Mouse (Mus musculus): ENCODE results near the gene Plxnb2. TPM values are rescaled to one million over a fixed set of nuclear protein-coding genes. Genes with fewer than 3 reads are reported as not detected.

Plxnb2 gene
- total RNA-seq, 2 experiments from 2014 or later: 50.7 to 52.0 TPM

- intact Hi-C loops (cut with DNase I): no loop called here
Measured at GRCm38 (mm10) chr15:89161397-89161796, 19.2 kb downstream of the Plxnb2 start.

GRCm38 (mm10) chr15:89158516-89158915 is 22.1 kb downstream of the Plxnb2 start:
- no peak for DNase-seq (ENCODE audit: low spot score in 2 of 2)
- intact Hi-C loops (cut with DNase I): loop anchor here (5.0 kb wide), 1 partner anchor 54 kb away; the partner anchor contains the start of gene Ppp6r2

More at GRCm38 (mm10) chr15:89161397-89161796, 19.2 kb downstream of the Plxnb2 start:
- DNase-seq (ENCODE audit: low spot score in 2 of 2): no peak

GRCm38 (mm10) chr15:89157954-89158353 is 22.6 kb downstream of the Plxnb2 start:
- peak in 1 of 2 experiments; percentile 60 for DNase-seq (ENCODE audit: low spot score in 2 of 2)
- intact Hi-C loops (cut with DNase I): loop anchor here (5.0 kb wide), 1 partner anchor 54 kb away; the partner anchor contains the start of gene Ppp6r2

GRCm38 (mm10) chr15:89152312-89152711 is 28.3 kb downstream of the Plxnb2 start:
- intact Hi-C loops (cut with DNase I): no loop called here
- no peak for DNase-seq (ENCODE audit: low spot score in 2 of 2)

- DNase-seq (ENCODE audit: low spot score in 2 of 2): no peak
- intact Hi-C loops (cut with DNase I): no loop called here
Measured at GRCm38 (mm10) chr15:89150041-89150390, 30.6 kb downstream of the Plxnb2 start.

- intact Hi-C loops (cut with DNase I): no loop called here
- DNase-seq (ENCODE audit: low spot score in 2 of 2): peak; percentile 47 to 53
Measured at GRCm38 (mm10) chr15:89149271-89150040, 31.1 kb downstream of the Plxnb2 start, which contains the start of gene Mapk11. Gene Mapk11, minus strand, starts transcription at chr15:89149628.

GRCm38 (mm10) chr15:89148496-89149270 is 31.9 kb downstream of the Plxnb2 start:
- intact Hi-C loops (cut with DNase I): no loop called here
- no peak for DNase-seq (ENCODE audit: low spot score in 2 of 2)

GRCm38 (mm10) chr15:89147895-89148294 is 32.7 kb downstream of the Plxnb2 start:
- intact Hi-C loops (cut with DNase I): no loop called here
- no peak for DNase-seq (ENCODE audit: low spot score in 2 of 2)

GRCm38 (mm10) chr15:89147456-89147855 is 33.1 kb downstream of the Plxnb2 start:
- intact Hi-C loops (cut with DNase I): no loop called here
- no peak for DNase-seq (ENCODE audit: low spot score in 2 of 2)

- intact Hi-C loops (cut with DNase I): no loop called here
- DNase-seq (ENCODE audit: low spot score in 2 of 2): peak in 1 of 2 experiments; percentile 49
Measured at GRCm38 (mm10) chr15:89147024-89147423, 33.6 kb downstream of the Plxnb2 start.

GRCm38 (mm10) chr15:89146537-89146936 is 34.1 kb downstream of the Plxnb2 start:
- DNase-seq (ENCODE audit: low spot score in 2 of 2): peak; percentile 67 to 73

GRCm38 (mm10) chr15:89145813-89146350 is 34.7 kb downstream of the Plxnb2 start:
- no peak for DNase-seq (ENCODE audit: low spot score in 2 of 2)
- intact Hi-C loops (cut with DNase I): no loop called here

More at GRCm38 (mm10) chr15:89146537-89146936, 34.1 kb downstream of the Plxnb2 start:
- intact Hi-C loops (cut with DNase I): no loop called here

GRCm38 (mm10) chr15:89144965-89145364 is 35.6 kb downstream of the Plxnb2 start:
- intact Hi-C loops (cut with DNase I): no loop called here
- no peak for DNase-seq (ENCODE audit: low spot score in 2 of 2)

GRCm38 (mm10) chr15:89143134-89143533 is 37.5 kb downstream of the Plxnb2 start:
- intact Hi-C loops (cut with DNase I): no loop called here

GRCm38 (mm10) chr15:89141905-89142304 is 38.7 kb downstream of the Plxnb2 start:
- no peak for DNase-seq (ENCODE audit: low spot score in 2 of 2)
- intact Hi-C loops (cut with DNase I): no loop called here

More at GRCm38 (mm10) chr15:89143134-89143533, 37.5 kb downstream of the Plxnb2 start:
- DNase-seq (ENCODE audit: low spot score in 2 of 2): no peak

GRCm38 (mm10) chr15:89141443-89141842 is 39.1 kb downstream of the Plxnb2 start:
- intact Hi-C loops (cut with DNase I): no loop called here
- DNase-seq (ENCODE audit: low spot score in 2 of 2): no peak

GRCm38 (mm10) chr15:89140659-89141252 is 39.8 kb downstream of the Plxnb2 start, which contains the start of gene Mapk12:
Gene Mapk12, minus strand, starts transcription at chr15:89140703.
- DNase-seq (ENCODE audit: low spot score in 2 of 2): peak in 1 of 2 experiments; percentile 43
- intact Hi-C loops (cut with DNase I): no loop called here

- intact Hi-C loops (cut with DNase I): no loop called here
Measured at GRCm38 (mm10) chr15:89140048-89140658, 40.4 kb downstream of the Plxnb2 start.

GRCm38 (mm10) chr15:89138531-89138930 is 42.1 kb downstream of the Plxnb2 start:
- no peak for DNase-seq (ENCODE audit: low spot score in 2 of 2)
- intact Hi-C loops (cut with DNase I): loop anchor here (5.0 kb wide), 1 partner anchor 59 kb away; the partner anchor contains the start of gene Dennd6b

More at GRCm38 (mm10) chr15:89140048-89140658, 40.4 kb downstream of the Plxnb2 start:
- DNase-seq (ENCODE audit: low spot score in 2 of 2): peak; percentile 69 to 84
